Mouse (Mus musculus) embryonic fibroblast, embryonic 13.5 days (primary cell): ENCODE data around the gene Serpinc1.

ENCODE experiments used
- CTCF ChIP-seq: IDR thresholded peaks from 2 replicates; pipeline ENCODE4 v1.5.1; 2011; ENCODE audit warnings: mild to moderate bottlenecking, control low read depth, low read length, moderate library complexity, borderline replicate concordance; ENCODE audit not compliant: insufficient read depth
- POLR2A ChIP-seq: IDR thresholded peaks from 2 replicates; pipeline ENCODE4 v1.6.1; 2011; ENCODE audit warnings: low read depth, mild to moderate bottlenecking, control low read depth, low read length, moderate library complexity

- TF ChIP-seq POLR2A (no peak), CTCF (no peak)
These were observed 1.6 kb downstream of the Serpinc1 start for GRCm38 (mm10) chr1:160980021-160980420.
